In the genomic region with DNA sequence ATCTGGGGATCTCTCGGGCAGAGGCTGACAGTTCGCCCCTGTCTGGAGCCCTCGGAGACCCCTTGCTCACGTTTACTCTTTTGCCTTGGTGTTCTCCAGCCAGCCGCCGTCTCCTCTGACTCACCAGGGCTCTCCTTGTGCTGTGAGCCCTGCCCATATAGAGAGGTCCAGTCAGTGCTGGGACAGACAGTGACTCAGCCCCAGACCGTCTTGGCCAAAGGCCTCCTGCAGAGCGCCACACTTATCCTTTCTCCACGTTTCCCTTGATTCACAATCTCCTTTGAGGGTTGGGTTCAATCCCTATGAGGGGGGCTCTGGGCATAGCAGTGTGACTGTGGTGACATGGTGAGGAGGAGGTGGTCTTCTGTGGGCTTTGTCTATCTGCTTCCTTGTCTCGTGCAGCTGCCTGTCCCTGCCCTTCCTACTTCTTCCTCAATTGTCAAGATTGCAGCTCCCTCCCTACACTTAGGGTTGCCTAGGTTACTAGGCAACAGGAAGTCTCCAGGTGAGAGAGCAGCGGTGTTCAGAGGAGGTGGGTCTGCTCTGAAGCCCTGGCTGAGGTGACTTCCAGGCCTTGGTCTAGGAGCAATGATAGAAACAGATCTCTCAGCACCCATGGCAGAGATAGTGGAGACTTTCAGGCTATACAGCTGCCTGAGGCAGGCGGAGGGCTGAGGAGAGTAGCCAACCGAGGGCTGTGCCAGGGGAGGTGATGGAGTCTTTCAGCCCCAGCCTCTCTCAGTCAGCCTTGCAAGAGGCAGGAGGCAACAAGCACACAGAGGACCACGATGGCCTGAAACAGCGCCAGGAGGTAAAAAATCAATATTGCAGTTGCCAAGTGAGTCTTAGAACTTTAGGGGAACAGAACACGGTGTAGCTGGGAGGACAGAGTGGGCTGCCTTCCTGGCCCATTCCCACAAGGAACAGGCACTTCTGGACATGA, we compare ENCODE assay signal across 8 mouse cellular contexts. TPM values are rescaled to one million over a fixed set of nuclear protein-coding genes. Genes with fewer than 3 reads are reported as not detected.
A peak's percentile ranks its signal among the peaks of the same experiment; 100 is the strongest.
DNase-seq lines count a peak whose midpoint lies in the region; ATAC-seq and TF ChIP-seq lines count a peak whose summit lies in the region.

No protein-coding gene starts in this region.

- no peaks in the 10 kb centered on the region for H3K36me3 ChIP-seq in testis, adult 2 months (ENCODE audit: control insufficient read depth, insufficient read depth, low read length)

- no peak for TF ChIP-seq POLR2A in testis, adult 2 months (IDR thresholded peaks at IDR 0.05; ENCODE audit: control insufficient read depth, low read depth, low read length)

- H3K27ac ChIP-seq in testis, adult 2 months (ENCODE audit: control insufficient read depth, insufficient read depth, low read depth, low read length) = peak overlapping the region; percentile 69; the same call in 1 of the 2 replicates

- no peaks in the 10 kb centered on the region for H3K27me3 ChIP-seq in testis, adult 2 months (ENCODE audit: control insufficient read depth, insufficient read depth, low read length)

- H3K4me1 ChIP-seq in testis, adult 2 months (ENCODE audit: control insufficient read depth, insufficient read depth, low read length) = peaks cover 21% of the 10 kb centered on the region

- ATAC-seq in granulocyte monocyte progenitor cell, adult 5-6 weeks (replicated peaks; ENCODE audit: poor library complexity, severe bottlenecking) = 0 out of 2 replicates have a peak, but pooled peaks have one; percentile 6
- ATAC-seq in megakaryocyte-erythroid progenitor cell, adult 5-6 weeks (replicated peaks; ENCODE audit: low FRiP score, low TSS enrichment, poor library complexity, severe bottlenecking) = no peak

- no peak for TF ChIP-seq CTCF in testis, adult 2 months (IDR thresholded peaks at IDR 0.05; ENCODE audit: control insufficient read depth, insufficient read depth, insufficient replicate concordance, low read depth, low read length)

- no peak for DNase-seq in testis, postnatal 10 days (ENCODE audit: low spot score)
- DNase-seq in lung, postnatal 14 days = peak; percentile 48
- peak; percentile 52 for DNase-seq in testis, postnatal 14 days (ENCODE audit: low spot score)
- no peak for DNase-seq in yolk sac, embryonic 10.5 days (ENCODE audit: low spot score)
- no peak for DNase-seq in layer of hippocampus, adult 11-12 months (ENCODE audit: low spot score)

- no peak overlapping the region for H3K4me3 ChIP-seq in testis, adult 2 months (ENCODE audit: control insufficient read depth, low read depth, low read length)

RNA-seq across cellular contexts. Expression of gene Gadd45g, which starts 7.1 kb away (rescaled TPM):
- 13.0 and 13.6 TPM in 2 replicates for polyA plus RNA-seq in testis, adult 2 months (2012; rRNA removed)
- 0.60 and 1.8 TPM in 2 replicates for total RNA-seq in granulocyte monocyte progenitor cell, adult 5-6 weeks (2014; fragmentation: Nextera tagmentation)
- 3.3 and 7.0 TPM in 2 replicates for total RNA-seq in granulocyte monocyte progenitor cell, adult 5-6 weeks (2017)
- total RNA-seq in megakaryocyte-erythroid progenitor cell, adult 5-6 weeks (2014; fragmentation: Nextera tagmentation) = 3.4 and 6.4 TPM in 2 replicates
- 11.5 and 12.9 TPM in 2 replicates for total RNA-seq in megakaryocyte-erythroid progenitor cell, adult 5-6 weeks (2017)

Comparison
In these comparisons a context has a peak if more than half of its experiments do, and no peak if none do; other contexts are left out.
1. DNase-seq: peak in lung, postnatal 14 days (single experiment) and testis, postnatal 14 days (single experiment); none in testis, postnatal 10 days (single experiment), yolk sac, embryonic 10.5 days (single experiment) and layer of hippocampus, adult 11-12 months (single experiment).